Mouse (Mus musculus): Measurements from ENCODE around the gene Hist1h3e.
A peak's percentile ranks its signal among the peaks of the same experiment; 100 is the strongest.
"Not testable (repeated sequence)": the region's sequence is repeated elsewhere in the genome, so short reads cannot be mapped to it uniquely, and the experiment has no call there.

Gene Hist1h3e

GRCm38 (mm10) chr13:23561531-23561882 lies 662 bp downstream of the Hist1h3e start:
- not testable (repeated sequence) for DNase-seq

GRCm38 (mm10) chr13:23560699-23561098 lies 1.5 kb downstream of the Hist1h3e start:
- not testable (repeated sequence) for DNase-seq

- no peak for DNase-seq
These were observed 5.3 kb downstream of the Hist1h3e start for GRCm38 (mm10) chr13:23556906-23557305.

GRCm38 (mm10) chr13:23555839-23556416 lies 6.2 kb downstream of the Hist1h3e start:
- DNase-seq, result peak; percentile 85

- DNase-seq, result peak; percentile 83
These were observed 7.0 kb downstream of the Hist1h3e start for GRCm38 (mm10) chr13:23554925-23555838.

- no peak for DNase-seq
These were observed 7.8 kb downstream of the Hist1h3e start for GRCm38 (mm10) chr13:23554393-23554792.

GRCm38 (mm10) chr13:23552962-23553361 lies 9.2 kb downstream of the Hist1h3e start, which contains the start of gene Hist1h1d:
TSS of gene Hist1h1d (plus strand) at chr13:23553262.
- DNase-seq, result no peak

GRCm38 (mm10) chr13:23551931-23552914 lies 9.9 kb downstream of the Hist1h3e start:
- DNase-seq, result no peak

GRCm38 (mm10) chr13:23551146-23551834 lies 10.9 kb downstream of the Hist1h3e start, which contains the start of gene Hist1h4f:
TSS of gene Hist1h4f (minus strand) at chr13:23551648.
- DNase-seq, result peak; percentile 91

- DNase-seq, result no peak
These were observed 11.4 kb downstream of the Hist1h3e start for GRCm38 (mm10) chr13:23550761-23551145.

GRCm38 (mm10) chr13:23546694-23547093 lies 15.5 kb downstream of the Hist1h3e start:
- no peak for DNase-seq

- DNase-seq, result not testable (repeated sequence)
These were observed 17.4 kb downstream of the Hist1h3e start for GRCm38 (mm10) chr13:23544787-23545120.

- peak; percentile 73 for DNase-seq
These were observed 18.0 kb downstream of the Hist1h3e start, which contains the start of gene Hist1h3f for GRCm38 (mm10) chr13:23543965-23544786. TSS of gene Hist1h3f (plus strand) at chr13:23544052.

GRCm38 (mm10) chr13:23542999-23543607 lies 19.1 kb downstream of the Hist1h3e start, which contains the start of gene Hist1h2bh:
TSS of gene Hist1h2bh (minus strand) at chr13:23543392.
- peak; percentile 72 for DNase-seq

GRCm38 (mm10) chr13:23542225-23542980 lies 19.8 kb downstream of the Hist1h3e start:
- not testable (repeated sequence) for DNase-seq

GRCm38 (mm10) chr13:23541497-23541896 lies 20.7 kb downstream of the Hist1h3e start:
- no peak for DNase-seq

- DNase-seq, result not testable (repeated sequence)
These were observed 22.3 kb downstream of the Hist1h3e start for GRCm38 (mm10) chr13:23539821-23540220.

- DNase-seq, result no peak
These were observed 23.9 kb downstream of the Hist1h3e start for GRCm38 (mm10) chr13:23538249-23538648.

- no peak for DNase-seq
These were observed 25.0 kb downstream of the Hist1h3e start for GRCm38 (mm10) chr13:23537006-23537710.
